Mouse (Mus musculus) fibroblast of lung, adult 2 months (primary cell): ENCODE results near the gene Eif3b.

Source experiments
- DNase-seq: peaks from one replicate; pipeline ENCODE4 v3.0.0-alpha.2; 2011; ENCODE audit warnings: low read depth

The Eif3b gene

GRCm38 (mm10) chr5:140418489-140419441, at the start of gene Eif3b:
Eif3b (plus strand) TSS chr5:140419328.
- DNase-seq: peak; percentile 88

GRCm38 (mm10) chr5:140369466-140369865, 49.7 kb upstream of the Eif3b start:
- DNase-seq: no peak

- DNase-seq: no peak
These were observed 48.5 kb upstream of the Eif3b start for GRCm38 (mm10) chr5:140370446-140371254.

GRCm38 (mm10) chr5:140371671-140372070, 47.5 kb upstream of the Eif3b start:
- no peak for DNase-seq

- no peak for DNase-seq
These were observed 45.4 kb upstream of the Eif3b start for GRCm38 (mm10) chr5:140373711-140374110.

- DNase-seq: no peak
These were observed 44.9 kb upstream of the Eif3b start for GRCm38 (mm10) chr5:140374226-140374625.

- DNase-seq: no peak
These were observed 43.8 kb upstream of the Eif3b start for GRCm38 (mm10) chr5:140375249-140375829.

- DNase-seq: no peak
These were observed 40.8 kb upstream of the Eif3b start for GRCm38 (mm10) chr5:140378121-140378853.

- no peak for DNase-seq
These were observed 39.8 kb upstream of the Eif3b start for GRCm38 (mm10) chr5:140379299-140379698.

- DNase-seq: no peak
These were observed 38.0 kb upstream of the Eif3b start for GRCm38 (mm10) chr5:140381156-140381555.

GRCm38 (mm10) chr5:140382688-140383087, 36.4 kb upstream of the Eif3b start:
- DNase-seq: no peak

GRCm38 (mm10) chr5:140383559-140383958, 35.6 kb upstream of the Eif3b start:
- DNase-seq: no peak

- DNase-seq: no peak
These were observed 34.7 kb upstream of the Eif3b start for GRCm38 (mm10) chr5:140384462-140384861.

- DNase-seq: no peak
These were observed 31.9 kb upstream of the Eif3b start for GRCm38 (mm10) chr5:140387236-140387635.

- no peak for DNase-seq
These were observed 31.2 kb upstream of the Eif3b start for GRCm38 (mm10) chr5:140387816-140388510.

- DNase-seq: peak; percentile 85
These were observed 30.2 kb upstream of the Eif3b start, which contains the start of gene Snx8 for GRCm38 (mm10) chr5:140388588-140389576. Snx8 (minus strand) TSS chr5:140389262.

GRCm38 (mm10) chr5:140389647-140390046, 29.5 kb upstream of the Eif3b start:
- DNase-seq: no peak

- DNase-seq: no peak
These were observed 27.7 kb upstream of the Eif3b start for GRCm38 (mm10) chr5:140391435-140391834.

GRCm38 (mm10) chr5:140391981-140392380, 27.1 kb upstream of the Eif3b start:
- no peak for DNase-seq

- no peak for DNase-seq
These were observed 26.4 kb upstream of the Eif3b start for GRCm38 (mm10) chr5:140392701-140393100.
